Mouse (Mus musculus): ENCODE results near the gene Gm49425. TPM values are rescaled to one million over a fixed set of nuclear protein-coding genes. Genes with fewer than 3 reads are reported as not detected.

Gene Gm49425
- not detected for polyA plus RNA-seq (2015; fragmentation: Illumina TruSeq; extraction: RNeasy Lipid Tissue Mini Kit (QIAGEN cat#74804); ENCODE audit: insufficient read depth, low read depth, low replicate concordance)

DNA sequence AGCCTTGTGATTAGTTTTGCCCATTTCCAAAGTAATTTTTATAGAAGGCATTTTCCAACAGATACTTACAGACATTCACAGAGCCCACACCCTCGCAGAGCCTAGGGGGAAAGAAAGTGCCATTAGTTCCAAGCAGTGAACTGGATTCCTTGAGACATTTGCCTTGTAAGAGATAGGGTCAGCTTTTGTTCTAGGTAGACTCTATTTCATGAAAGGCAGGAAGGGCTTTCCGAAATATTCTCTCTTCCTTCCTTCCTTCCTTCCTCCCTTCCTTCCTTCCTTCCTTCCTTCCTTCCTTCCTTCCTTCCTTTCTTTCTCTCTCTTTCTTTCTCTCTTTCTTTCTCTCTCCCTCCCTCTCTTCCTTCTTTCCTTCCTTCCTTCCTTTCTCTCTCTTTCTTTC, at the start of gene Gm49425:
TSS of gene Gm49425 (minus strand) at position 101 of the 400 bp plus-strand sequence.

DNA sequence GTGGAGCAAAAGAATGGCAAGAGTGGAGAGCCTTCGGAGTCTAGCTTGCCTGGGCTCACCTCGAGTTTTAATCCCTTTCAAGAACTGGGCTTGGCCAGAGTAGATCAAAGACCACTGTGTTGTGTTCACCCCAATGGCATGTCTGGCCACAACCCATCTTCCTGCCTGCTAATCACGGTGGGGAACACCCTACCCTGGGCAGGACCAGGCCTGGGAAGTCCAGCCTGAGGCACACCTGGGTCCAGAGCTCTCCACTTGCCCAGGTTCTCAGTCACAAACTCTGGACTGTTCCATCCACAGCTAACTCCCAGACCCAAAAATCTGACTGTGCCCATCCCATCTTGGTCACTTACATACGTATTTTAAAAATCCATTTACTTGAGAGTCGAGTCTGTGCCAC, 45.8 kb upstream of the Gm49425 start, which contains the start of gene Krt90:
TSS of gene Krt90 (minus strand) at position 101 of the 400 bp plus-strand sequence.

DNA sequence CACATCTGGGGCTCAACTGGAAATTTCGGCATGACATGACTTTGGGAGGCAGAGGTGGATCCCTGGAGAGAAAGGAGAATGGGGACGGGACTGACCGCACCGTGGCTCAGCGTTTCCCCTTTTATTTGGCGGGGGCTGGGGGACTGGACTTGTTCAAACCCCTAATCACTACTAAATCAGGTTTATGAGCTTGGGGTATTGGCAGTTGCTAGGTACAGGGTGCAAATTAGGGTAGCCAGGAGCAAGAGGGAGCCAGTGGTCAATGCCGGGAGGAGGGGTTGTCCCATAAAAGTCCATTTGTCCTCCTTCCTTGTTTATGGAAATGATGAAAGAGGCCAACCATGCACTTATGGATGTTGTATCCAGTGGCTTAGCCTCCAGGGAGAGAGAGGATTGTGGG, 33.5 kb upstream of the Gm49425 start, which contains the start of gene Krt82:
TSS of gene Krt82 (minus strand) at position 101 of the 400 bp plus-strand sequence.

DNA sequence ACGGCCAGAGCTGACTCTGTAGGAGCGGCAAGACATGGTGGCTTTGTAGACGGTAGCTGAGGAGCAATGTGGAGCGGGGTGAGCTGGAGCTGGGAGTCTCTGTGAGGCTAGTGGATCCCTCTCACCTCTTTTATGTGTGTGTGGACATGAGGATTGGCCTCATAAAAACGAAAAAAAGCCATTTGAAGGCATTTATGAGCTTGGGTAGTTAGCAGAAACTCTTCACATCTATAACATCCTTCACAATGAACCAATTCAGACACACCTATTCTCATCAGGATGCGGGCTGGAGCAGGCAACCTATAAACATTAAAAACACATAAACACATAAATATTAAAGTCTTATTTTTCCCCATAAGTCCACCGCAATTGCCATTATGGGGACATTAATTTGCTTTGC, 15.7 kb upstream of the Gm49425 start, which contains the start of gene Krt84:
TSS of gene Krt84 (minus strand) at position 101 of the 400 bp plus-strand sequence.

DNA sequence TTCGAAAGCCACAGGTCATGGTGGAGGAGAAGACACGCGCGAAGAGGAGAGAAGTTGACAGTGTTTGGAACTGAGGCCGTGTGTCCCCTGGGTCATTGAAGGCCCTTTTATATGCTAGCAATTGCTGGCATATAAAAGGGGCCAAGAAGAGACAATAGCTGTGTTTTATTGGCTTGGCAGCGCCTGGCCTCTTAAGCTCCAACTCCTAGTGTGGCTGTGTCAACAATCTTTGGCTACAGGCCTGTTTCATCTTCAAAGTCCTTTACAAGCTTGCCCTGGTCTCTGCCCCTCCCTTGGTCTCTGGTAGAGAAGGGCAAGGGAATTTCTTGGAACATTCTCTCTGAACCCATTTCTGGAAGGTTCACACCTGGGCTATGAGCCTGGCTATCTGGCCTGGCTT, 25.6 kb downstream of the Gm49425 start, which contains the start of gene Krt83:
TSS of gene Krt83 (minus strand) at position 82 of the 400 bp plus-strand sequence.

DNA sequence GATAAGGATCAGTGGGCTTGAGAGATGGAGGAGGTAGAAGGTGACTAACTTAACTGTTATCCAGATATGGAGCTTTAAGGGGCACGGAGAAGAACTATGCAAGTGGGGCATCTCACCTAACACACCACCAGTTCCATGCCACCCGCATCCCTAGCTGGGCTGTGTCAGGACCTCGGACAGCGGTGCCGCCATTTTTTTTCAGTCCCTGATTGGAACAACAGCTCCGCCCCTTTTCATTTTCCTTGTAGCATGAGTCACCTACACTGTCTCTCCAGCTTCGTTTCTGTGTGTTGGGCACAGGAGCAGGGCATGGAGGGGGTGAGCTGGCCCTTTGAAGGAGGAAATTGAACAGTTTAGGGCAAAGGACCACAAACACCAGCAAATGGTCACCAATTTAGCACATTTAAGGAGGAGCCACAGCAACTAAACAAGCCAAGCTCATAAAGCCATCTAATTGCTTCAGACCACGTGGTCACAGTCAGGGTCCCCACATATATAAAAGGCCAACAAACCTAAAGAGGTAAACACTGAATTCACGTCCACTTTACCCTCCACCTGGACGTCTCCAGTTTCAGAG, 44.0 kb downstream of the Gm49425 start, which contains the start of gene Krt86:
TSS of gene Krt86 (plus strand) at position 527 of the 577 bp plus-strand sequence.

Other genes starting within 250 kb of the Gm49425 start
- gene Atg101, start 233.0 kb downstream of the Gm49425 start, polyA plus RNA-seq (2015; fragmentation: Illumina TruSeq; extraction: RNeasy Lipid Tissue Mini Kit (QIAGEN cat#74804); ENCODE audit: insufficient read depth, low read depth, low replicate concordance), result 5.2 TPM
- gene 6030408B16Rik, start 224.0 kb downstream of the Gm49425 start, polyA plus RNA-seq (2015; fragmentation: Illumina TruSeq; extraction: RNeasy Lipid Tissue Mini Kit (QIAGEN cat#74804); ENCODE audit: insufficient read depth, low read depth, low replicate concordance), result 1.00 TPM
- gene Krt80, start 147.1 kb downstream of the Gm49425 start, polyA plus RNA-seq (2015; fragmentation: Illumina TruSeq; extraction: RNeasy Lipid Tissue Mini Kit (QIAGEN cat#74804); ENCODE audit: insufficient read depth, low read depth, low replicate concordance), result 1.8 TPM
- 8.3 TPM for gene Krt7, start 106.2 kb downstream of the Gm49425 start, polyA plus RNA-seq (2015; fragmentation: Illumina TruSeq; extraction: RNeasy Lipid Tissue Mini Kit (QIAGEN cat#74804); ENCODE audit: insufficient read depth, low read depth, low replicate concordance)
- gene Krt87, start 78.5 kb downstream of the Gm49425 start, polyA plus RNA-seq (2015; fragmentation: Illumina TruSeq; extraction: RNeasy Lipid Tissue Mini Kit (QIAGEN cat#74804); ENCODE audit: insufficient read depth, low read depth, low replicate concordance), result not detected
- not detected for gene Krt88, start 69.5 kb downstream of the Gm49425 start, polyA plus RNA-seq (2015; fragmentation: Illumina TruSeq; extraction: RNeasy Lipid Tissue Mini Kit (QIAGEN cat#74804); ENCODE audit: insufficient read depth, low read depth, low replicate concordance)
- gene Krt81, start 53.5 kb downstream of the Gm49425 start, polyA plus RNA-seq (2015; fragmentation: Illumina TruSeq; extraction: RNeasy Lipid Tissue Mini Kit (QIAGEN cat#74804); ENCODE audit: insufficient read depth, low read depth, low replicate concordance), result not detected
- gene Krt86, start 43.8 kb downstream of the Gm49425 start, polyA plus RNA-seq (2015; fragmentation: Illumina TruSeq; extraction: RNeasy Lipid Tissue Mini Kit (QIAGEN cat#74804); ENCODE audit: insufficient read depth, low read depth, low replicate concordance), result not detected
- gene Krt83, start 25.7 kb downstream of the Gm49425 start, polyA plus RNA-seq (2015; fragmentation: Illumina TruSeq; extraction: RNeasy Lipid Tissue Mini Kit (QIAGEN cat#74804); ENCODE audit: insufficient read depth, low read depth, low replicate concordance), result not detected
- gene Krt84, start 15.6 kb upstream of the Gm49425 start, polyA plus RNA-seq (2015; fragmentation: Illumina TruSeq; extraction: RNeasy Lipid Tissue Mini Kit (QIAGEN cat#74804); ENCODE audit: insufficient read depth, low read depth, low replicate concordance), result not detected
- not detected for gene Krt82, start 33.4 kb upstream of the Gm49425 start, polyA plus RNA-seq (2015; fragmentation: Illumina TruSeq; extraction: RNeasy Lipid Tissue Mini Kit (QIAGEN cat#74804); ENCODE audit: insufficient read depth, low read depth, low replicate concordance)
- gene Krt90, start 45.7 kb upstream of the Gm49425 start, polyA plus RNA-seq (2015; fragmentation: Illumina TruSeq; extraction: RNeasy Lipid Tissue Mini Kit (QIAGEN cat#74804); ENCODE audit: insufficient read depth, low read depth, low replicate concordance), result not detected
- gene Krt75, start 56.6 kb upstream of the Gm49425 start, polyA plus RNA-seq (2015; fragmentation: Illumina TruSeq; extraction: RNeasy Lipid Tissue Mini Kit (QIAGEN cat#74804); ENCODE audit: insufficient read depth, low read depth, low replicate concordance), result not detected
- not detected for gene Gm5414, start 110.9 kb upstream of the Gm49425 start, polyA plus RNA-seq (2015; fragmentation: Illumina TruSeq; extraction: RNeasy Lipid Tissue Mini Kit (QIAGEN cat#74804); ENCODE audit: insufficient read depth, low read depth, low replicate concordance)
- gene Gm5478, start 130.1 kb upstream of the Gm49425 start, polyA plus RNA-seq (2015; fragmentation: Illumina TruSeq; extraction: RNeasy Lipid Tissue Mini Kit (QIAGEN cat#74804); ENCODE audit: insufficient read depth, low read depth, low replicate concordance), result not detected
- gene Krt6b, start 163.0 kb upstream of the Gm49425 start, polyA plus RNA-seq (2015; fragmentation: Illumina TruSeq; extraction: RNeasy Lipid Tissue Mini Kit (QIAGEN cat#74804); ENCODE audit: insufficient read depth, low read depth, low replicate concordance), result not detected
- not detected for gene Krt6a, start 177.0 kb upstream of the Gm49425 start, polyA plus RNA-seq (2015; fragmentation: Illumina TruSeq; extraction: RNeasy Lipid Tissue Mini Kit (QIAGEN cat#74804); ENCODE audit: insufficient read depth, low read depth, low replicate concordance)
- gene Krt5, start 195.6 kb upstream of the Gm49425 start, polyA plus RNA-seq (2015; fragmentation: Illumina TruSeq; extraction: RNeasy Lipid Tissue Mini Kit (QIAGEN cat#74804); ENCODE audit: insufficient read depth, low read depth, low replicate concordance), result not detected
- not detected for gene Krt71, start 225.8 kb upstream of the Gm49425 start, polyA plus RNA-seq (2015; fragmentation: Illumina TruSeq; extraction: RNeasy Lipid Tissue Mini Kit (QIAGEN cat#74804); ENCODE audit: insufficient read depth, low read depth, low replicate concordance)

All from pancreas, adult 10 weeks (tissue).